Mouse (Mus musculus) embryonic facial prominence, embryonic 11.5 days (tissue): ENCODE measurements around the gene Fkbp14. TPM values are rescaled to one million over a fixed set of nuclear protein-coding genes. Genes with fewer than 3 reads are reported as not detected.

Source experiments
- polyA plus RNA-seq: library from polyadenylated mRNA; unstranded; fragments of >200 nt; fragmentation: Nextera tagmentation; extraction: Ambion mirVana; gene quantifications from 2 replicates; pipeline ENCODE4 v1.2.1, GENCODE M21; 2014

Gene Fkbp14
- polyA plus RNA-seq, 1 experiment from 2014 or later: 23.9 TPM

Other genes with a start within 250 kb of the Fkbp14 start
- 0.86 and 0.90 TPM in 2 replicates for gene Wipf3, start 167.7 kb downstream of the Fkbp14 start, polyA plus RNA-seq
- gene Scrn1, start 30.8 kb downstream of the Fkbp14 start, polyA plus RNA-seq: 24.4 and 25.4 TPM in 2 replicates
- gene Plekha8, start 2.2 kb downstream of the Fkbp14 start, polyA plus RNA-seq: 24.3 and 24.7 TPM in 2 replicates
- gene Mturn, start 84.3 kb upstream of the Fkbp14 start, polyA plus RNA-seq: 14.4 and 14.7 TPM in 2 replicates
- 2.2 and 2.3 TPM in 2 replicates for gene Znrf2, start 219.6 kb upstream of the Fkbp14 start, polyA plus RNA-seq